Mouse (Mus musculus): ENCODE results near the gene Fbxw4.
A peak's percentile ranks its signal among the peaks of the same experiment; 100 is the strongest.

Fbxw4 gene

GRCm38 (mm10) chr19:45615415-45616213, 44.5 kb downstream of the Fbxw4 start:
- DNase-seq (ENCODE audit: low spot score in 2 of 2): no peak

GRCm38 (mm10) chr19:45614928-45615327, 45.2 kb downstream of the Fbxw4 start:
- no peak for DNase-seq (ENCODE audit: low spot score in 2 of 2)

- no peak for DNase-seq (ENCODE audit: low spot score in 2 of 2)
Measured at GRCm38 (mm10) chr19:45614375-45614774, 45.7 kb downstream of the Fbxw4 start.

GRCm38 (mm10) chr19:45610823-45611222, 49.3 kb downstream of the Fbxw4 start:
- DNase-seq (ENCODE audit: low spot score in 2 of 2): no peak

GRCm38 (mm10) chr19:45608648-45609339, 51.3 kb downstream of the Fbxw4 start:
- DNase-seq (ENCODE audit: low spot score in 2 of 2): no peak

- no peak for DNase-seq (ENCODE audit: low spot score in 2 of 2)
Measured at GRCm38 (mm10) chr19:45607479-45607878, 52.6 kb downstream of the Fbxw4 start.

- no peak for DNase-seq (ENCODE audit: low spot score in 2 of 2)
Measured at GRCm38 (mm10) chr19:45606701-45607100, 53.4 kb downstream of the Fbxw4 start.

GRCm38 (mm10) chr19:45602606-45603005, 57.5 kb downstream of the Fbxw4 start:
- no peak for DNase-seq (ENCODE audit: low spot score in 2 of 2)

GRCm38 (mm10) chr19:45597106-45597505, 63.0 kb downstream of the Fbxw4 start:
- DNase-seq (ENCODE audit: low spot score in 2 of 2): no peak

- no peak for DNase-seq (ENCODE audit: low spot score in 2 of 2)
Measured at GRCm38 (mm10) chr19:45596434-45596833, 63.7 kb downstream of the Fbxw4 start.

- no peak for DNase-seq (ENCODE audit: low spot score in 2 of 2)
Measured at GRCm38 (mm10) chr19:45596019-45596418, 64.1 kb downstream of the Fbxw4 start.

- no peak for DNase-seq (ENCODE audit: low spot score in 2 of 2)
Measured at GRCm38 (mm10) chr19:45595481-45595880, 64.6 kb downstream of the Fbxw4 start.

GRCm38 (mm10) chr19:45594079-45594478, 66.0 kb downstream of the Fbxw4 start:
- DNase-seq (ENCODE audit: low spot score in 2 of 2): no peak

- no peak for DNase-seq (ENCODE audit: low spot score in 2 of 2)
Measured at GRCm38 (mm10) chr19:45592916-45593315, 67.2 kb downstream of the Fbxw4 start.

GRCm38 (mm10) chr19:45591704-45592103, 68.4 kb downstream of the Fbxw4 start:
- peak; percentile 73 to 82 for DNase-seq (ENCODE audit: low spot score in 2 of 2)

GRCm38 (mm10) chr19:45589761-45590160, 70.4 kb downstream of the Fbxw4 start:
- no peak for DNase-seq (ENCODE audit: low spot score in 2 of 2)

GRCm38 (mm10) chr19:45587509-45588292, 72.4 kb downstream of the Fbxw4 start:
- DNase-seq (ENCODE audit: low spot score in 2 of 2): no peak

GRCm38 (mm10) chr19:45586850-45587249, 73.3 kb downstream of the Fbxw4 start:
- no peak for DNase-seq (ENCODE audit: low spot score in 2 of 2)

- no peak for DNase-seq (ENCODE audit: low spot score in 2 of 2)
Measured at GRCm38 (mm10) chr19:45584856-45585620, 75.1 kb downstream of the Fbxw4 start.

- DNase-seq (ENCODE audit: low spot score in 2 of 2): no peak
Measured at GRCm38 (mm10) chr19:45583136-45583535, 77.0 kb downstream of the Fbxw4 start.

- no peak for DNase-seq (ENCODE audit: low spot score in 2 of 2)
Measured at GRCm38 (mm10) chr19:45582161-45582560, 78.0 kb downstream of the Fbxw4 start.

- peak; percentile 29 to 59 for DNase-seq (ENCODE audit: low spot score in 2 of 2)
Measured at GRCm38 (mm10) chr19:45581257-45581656, 78.9 kb downstream of the Fbxw4 start.
